Comparison of ENCODE assay signal across 8 mouse cellular contexts in genomic region chr8:69584201-69584600, GRCm38 (mm10). TPM values are rescaled to one million over a fixed set of nuclear protein-coding genes. Genes with fewer than 3 reads are reported as not detected.
DNase-seq lines count a peak whose midpoint lies in the region; ATAC-seq and TF ChIP-seq lines count a peak whose summit lies in the region.
"Not testable (repeated sequence)": the region's sequence is repeated elsewhere in the genome, so short reads cannot be mapped to it uniquely, and the experiment has no call there.

No protein-coding gene starts in this region.

- H3K4me3 ChIP-seq in E14TG2a.4 (replicated peaks; ENCODE audit: low read length) = peak overlapping the region; percentile 76
- H3K4me3 ChIP-seq in embryonic facial prominence, embryonic 13.5 days = peak overlapping the region; percentile 50
- H3K4me3 ChIP-seq in hindbrain, embryonic 12.5 days = peak overlapping the region; percentile 49
- H3K4me3 ChIP-seq in kidney, embryonic 15.5 days (replicated peaks) = peak overlapping the region; percentile 51
- H3K4me3 ChIP-seq in liver, embryonic 11.5 days (ENCODE audit: low read depth, low read length) = peak overlapping the region; percentile 48
- peak overlapping the region; percentile 29 for H3K4me3 ChIP-seq in midbrain, embryonic 11.5 days (ENCODE audit: low read depth, low read length)
- H3K4me3 ChIP-seq in stomach, embryonic 14.5 days (ENCODE audit: low read depth, low read length) = peak overlapping the region; percentile 42

- H3K4me2 ChIP-seq in embryonic facial prominence, embryonic 13.5 days = peak overlapping the region; percentile 72
- H3K4me2 ChIP-seq in hindbrain, embryonic 12.5 days (replicated peaks) = peak overlapping the region; percentile 86
- peak overlapping the region; percentile 92 for H3K4me2 ChIP-seq in kidney, embryonic 15.5 days
- peak overlapping the region; percentile 65 for H3K4me2 ChIP-seq in liver, embryonic 11.5 days
- H3K4me2 ChIP-seq in midbrain, embryonic 11.5 days = peak overlapping the region; percentile 46
- H3K4me2 ChIP-seq in stomach, embryonic 14.5 days (replicated peaks; ENCODE audit: low read depth, low read length) = peak overlapping the region; percentile 79

- H3K9ac ChIP-seq in embryonic facial prominence, embryonic 13.5 days = peak overlapping the region; percentile 82
- H3K9ac ChIP-seq in hindbrain, embryonic 12.5 days = peak overlapping the region; percentile 65
- peak overlapping the region; percentile 61 for H3K9ac ChIP-seq in kidney, embryonic 15.5 days
- H3K9ac ChIP-seq in liver, embryonic 11.5 days (ENCODE audit: low read depth, low read length) = peak overlapping the region; percentile 26; the same call in 1 of the 2 replicates
- H3K9ac ChIP-seq in midbrain, embryonic 11.5 days (ENCODE audit: low read length) = peak overlapping the region; percentile 60
- peak overlapping the region; percentile 50 for H3K9ac ChIP-seq in stomach, embryonic 14.5 days (replicated peaks; ENCODE audit: low read depth, low read length)

- 15% methylated on average over 7 of the region's 7 CpGs for WGBS in embryonic facial prominence, embryonic 13.5 days
- WGBS in hindbrain, embryonic 12.5 days = 15% methylated on average over 7 of the region's 7 CpGs
- 19% methylated on average over 7 of the region's 7 CpGs for WGBS in kidney, embryonic 15.5 days
- WGBS in liver, embryonic 11.5 days = 24% methylated on average over 7 of the region's 7 CpGs
- 15% methylated on average over 7 of the region's 7 CpGs for WGBS in midbrain, embryonic 11.5 days
- WGBS in stomach, embryonic 14.5 days = 16% methylated on average over 7 of the region's 7 CpGs

- DNase-seq in heart, adult 11 months = peak; percentile 91
- not testable (repeated sequence) for DNase-seq in liver, embryonic 11.5 days (ENCODE audit: low spot score); midbrain, embryonic 11.5 days (ENCODE audit: low spot score, missing footprints)

- H3K27me3 ChIP-seq in E14TG2a.4 (ENCODE audit: insufficient read depth, low read length); embryonic facial prominence, embryonic 13.5 days; hindbrain, embryonic 12.5 days; kidney, embryonic 15.5 days; liver, embryonic 11.5 days (replicated peaks; ENCODE audit: control insufficient read depth, insufficient read depth, low read length); midbrain, embryonic 11.5 days (ENCODE audit: control insufficient read depth, insufficient read depth, low read length); stomach, embryonic 14.5 days (ENCODE audit: control insufficient read depth, insufficient read depth, low read length): not testable (repeated sequence)

- not testable (repeated sequence) for TF ChIP-seq CTCF in E14TG2a.4 (conservative IDR thresholded peaks at IDR 0.05; ENCODE audit: low read length)

- H3K9me3 ChIP-seq in E14TG2a.4 (ENCODE audit: low read length); embryonic facial prominence, embryonic 13.5 days; hindbrain, embryonic 12.5 days (replicated peaks); kidney, embryonic 15.5 days (replicated peaks); liver, embryonic 11.5 days (ENCODE audit: control insufficient read depth, low read length); midbrain, embryonic 11.5 days (ENCODE audit: control insufficient read depth, low read length); stomach, embryonic 14.5 days (ENCODE audit: control insufficient read depth, low read depth, low read length): not testable (repeated sequence)

- H3K27ac ChIP-seq in embryonic facial prominence, embryonic 13.5 days; hindbrain, embryonic 12.5 days; kidney, embryonic 15.5 days; liver, embryonic 11.5 days (ENCODE audit: low read depth, low read length); midbrain, embryonic 11.5 days (ENCODE audit: low read depth, low read length); stomach, embryonic 14.5 days (ENCODE audit: low read length): not testable (repeated sequence)

- not testable (repeated sequence) for H3K4me1 ChIP-seq in E14TG2a.4 (replicated peaks; ENCODE audit: low read depth, low read length); embryonic facial prominence, embryonic 13.5 days; hindbrain, embryonic 12.5 days; kidney, embryonic 15.5 days; liver, embryonic 11.5 days (replicated peaks; ENCODE audit: control insufficient read depth, insufficient read depth, low read length); midbrain, embryonic 11.5 days (ENCODE audit: control insufficient read depth, insufficient read depth, low read length); stomach, embryonic 14.5 days (ENCODE audit: control insufficient read depth, insufficient read depth, low read length)

- ATAC-seq in embryonic facial prominence, embryonic 13.5 days (ENCODE audit: insufficient number of reproducible peaks, insufficient read depth, low FRiP score, low TSS enrichment, low read depth); hindbrain, embryonic 12.5 days (ENCODE audit: low FRiP score); kidney, embryonic 15.5 days (replicated peaks; ENCODE audit: low FRiP score); liver, embryonic 11.5 days (replicated peaks; ENCODE audit: low FRiP score); midbrain, embryonic 11.5 days (ENCODE audit: low FRiP score); stomach, embryonic 14.5 days (ENCODE audit: insufficient number of reproducible peaks, insufficient read depth, low FRiP score, low read depth): not testable (repeated sequence)

- H3K36me3 ChIP-seq in E14TG2a.4 (ENCODE audit: insufficient read depth, low read length); embryonic facial prominence, embryonic 13.5 days; hindbrain, embryonic 12.5 days; kidney, embryonic 15.5 days; liver, embryonic 11.5 days (ENCODE audit: control insufficient read depth, insufficient read depth, low read length); midbrain, embryonic 11.5 days (ENCODE audit: control insufficient read depth, insufficient read depth, low read length); stomach, embryonic 14.5 days (ENCODE audit: control insufficient read depth, insufficient read depth, low read length): not testable (repeated sequence)

RNA-seq across cellular contexts. Expression of gene Zfp868, which starts 41.1 kb away (rescaled TPM):
- polyA plus RNA-seq in embryonic facial prominence, embryonic 13.5 days (2015; fragmentation: Nextera tagmentation; extraction: Ambion mirVana) = 27.6 and 30.4 TPM in 2 replicates
- polyA plus RNA-seq in hindbrain, embryonic 12.5 days (2016; fragmentation: Nextera tagmentation; extraction: Ambion mirVana) = 37.9 and 40.2 TPM in 2 replicates
- polyA plus RNA-seq in kidney, embryonic 15.5 days (2015; fragmentation: Nextera tagmentation; extraction: Ambion mirVana) = 24.4 and 25.5 TPM in 2 replicates
- polyA plus RNA-seq in liver, embryonic 11.5 days (2014; fragmentation: Nextera tagmentation; extraction: Ambion mirVana) = 13.9 and 17.2 TPM in 2 replicates
- polyA plus RNA-seq in midbrain, embryonic 11.5 days (2014; fragmentation: Nextera tagmentation; extraction: Ambion mirVana) = 42.7 and 43.3 TPM in 2 replicates
- polyA plus RNA-seq in stomach, embryonic 14.5 days (2014; fragmentation: Nextera tagmentation; extraction: Ambion mirVana) = 26.2 and 26.5 TPM in 2 replicates

Comparison
In these comparisons a context has a peak if more than half of its experiments do, and no peak if none do; other contexts are left out.
1. H3K9ac ChIP-seq: peak in every context shown above with its lines; median percentile 82 in embryonic facial prominence, embryonic 13.5 days; 65 in hindbrain, embryonic 12.5 days; 61 in kidney, embryonic 15.5 days; 60 in midbrain, embryonic 11.5 days; 50 in stomach, embryonic 14.5 days; 26 in liver, embryonic 11.5 days.